Mouse (Mus musculus): ENCODE measurements around the gene Tcap. TPM values are rescaled to one million over a fixed set of nuclear protein-coding genes. Genes with fewer than 3 reads are reported as not detected.
"Not testable (repeated sequence)": the region's sequence is repeated elsewhere in the genome, so short reads cannot be mapped to it uniquely, and the experiment has no call there.

The Tcap gene
- polyA plus RNA-seq, 1 experiment from 2014 or later = 0.25 TPM

- Histone ChIP-seq H3K4me1 (replicated peaks) (0 out of 2 replicates have a peak, but pooled peaks cover 7% of the 10 kb centered on the region), H3K27me3 (replicated peaks) (no peaks in the 10 kb centered on the region), H3K36me3 (peaks cover 7% of the 10 kb centered on the region; the same call in 1 of the 2 replicates), H3K4me2 (replicated peaks) (no peak overlapping the region), H3K9me3 (no peaks in the 10 kb centered on the region), H3K4me3 (replicated peaks) (no peak overlapping the region), H3K27ac (no peak overlapping the region), H3K9ac (no peak overlapping the region)
- WGBS = 6% methylated on average over 2 of the region's 2 CpGs
- ATAC-seq = peak; percentile 50
These were observed 11.2 kb upstream of the Tcap start for GRCm38 (mm10) chr11:98372406-98372805.

DNA sequence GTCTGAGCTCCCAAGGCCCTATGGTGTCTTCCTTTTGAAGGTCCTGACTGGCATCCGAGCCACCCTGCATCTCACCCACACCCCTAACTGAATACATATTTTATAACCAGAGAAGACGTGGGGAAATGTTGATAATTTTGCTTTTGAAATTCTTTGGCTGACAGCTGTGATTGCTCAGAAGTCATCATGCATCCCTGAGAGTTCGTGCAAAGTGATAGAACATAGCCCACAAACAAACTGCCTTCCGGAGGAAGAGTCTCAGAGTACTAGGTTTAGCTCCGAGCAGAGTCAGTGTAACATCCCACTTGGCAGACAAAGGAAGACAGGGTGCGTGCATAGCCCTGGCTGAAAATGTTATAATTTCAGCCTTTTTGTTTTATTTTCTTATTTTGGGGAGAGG is 10.4 kb upstream of the Tcap start:
- no peak overlapping the region for H3K27ac ChIP-seq
- no peak overlapping the region for H3K4me3 ChIP-seq (replicated peaks)
- 84% methylated on average over 6 of the region's 6 CpGs for WGBS
- no peaks in the 10 kb centered on the region for H3K9me3 ChIP-seq
- H3K27me3 ChIP-seq (replicated peaks) = no peaks in the 10 kb centered on the region
- no peak overlapping the region for H3K4me2 ChIP-seq (replicated peaks)
- H3K9ac ChIP-seq = no peak overlapping the region
- H3K4me1 ChIP-seq (replicated peaks) = 0 out of 2 replicates have a peak, but pooled peaks cover 7% of the 10 kb centered on the region
- ATAC-seq = no peak
- peaks cover 11% of the 10 kb centered on the region; the same call in 1 of the 2 replicates for H3K36me3 ChIP-seq

- no peak overlapping the region for H3K4me2 ChIP-seq (replicated peaks)
- no peak overlapping the region for H3K9ac ChIP-seq
- peaks cover 20% of the 10 kb centered on the region; the same call in 1 of the 2 replicates for H3K36me3 ChIP-seq
- H3K4me3 ChIP-seq (replicated peaks) = no peak overlapping the region
- H3K9me3 ChIP-seq = no peaks in the 10 kb centered on the region
- WGBS = 88% methylated on average over 8 of the region's 8 CpGs
- ATAC-seq = no peak
- H3K27ac ChIP-seq = no peak overlapping the region
- no peaks in the 10 kb centered on the region for H3K27me3 ChIP-seq (replicated peaks)
- H3K4me1 ChIP-seq (replicated peaks) = 0 out of 2 replicates have a peak, but pooled peaks cover 7% of the 10 kb centered on the region
These were observed 9.3 kb upstream of the Tcap start for GRCm38 (mm10) chr11:98374266-98374665.

DNA sequence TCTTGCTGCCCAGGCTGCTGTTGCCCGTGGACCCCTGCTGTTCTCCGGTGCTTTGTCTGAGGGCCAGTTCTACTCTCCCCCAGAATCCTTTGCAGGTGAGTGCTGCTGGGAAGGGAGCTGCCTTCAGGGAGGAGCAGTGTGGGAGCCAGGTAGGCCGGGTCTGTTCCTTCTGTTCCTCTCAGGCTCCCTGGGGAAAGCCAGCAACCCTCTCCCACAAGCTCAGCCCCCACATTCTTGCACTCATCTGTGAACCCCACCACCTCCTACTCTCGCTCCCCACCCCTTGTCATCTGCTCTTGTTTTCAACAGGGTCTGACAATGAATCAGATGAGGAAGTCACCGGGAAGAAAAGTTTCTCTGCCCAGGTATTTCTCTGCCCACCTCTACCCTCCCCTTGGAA is 6.9 kb upstream of the Tcap start:
- Histone ChIP-seq H3K27ac (no peak overlapping the region), H3K4me3 (replicated peaks) (no peak overlapping the region), H3K4me1 (replicated peaks) (no peaks in the 10 kb centered on the region), H3K4me2 (replicated peaks) (no peak overlapping the region), H3K9ac (no peak overlapping the region), H3K9me3 (no peaks in the 10 kb centered on the region), H3K36me3 (peaks cover 21% of the 10 kb centered on the region; the same call in 1 of the 2 replicates), H3K27me3 (replicated peaks) (no peaks in the 10 kb centered on the region)
- WGBS = 74% methylated on average over 5 of the region's 5 CpGs
- ATAC-seq = no peak

GRCm38 (mm10) chr11:98377787-98378186 is 5.8 kb upstream of the Tcap start:
- H3K4me3 ChIP-seq (replicated peaks) = no peak overlapping the region
- H3K4me1 ChIP-seq (replicated peaks) = no peaks in the 10 kb centered on the region
- H3K27me3 ChIP-seq (replicated peaks) = no peaks in the 10 kb centered on the region
- no peak overlapping the region for H3K4me2 ChIP-seq (replicated peaks)
- no peak overlapping the region for H3K9ac ChIP-seq
- no peaks in the 10 kb centered on the region for H3K9me3 ChIP-seq
- peaks cover 21% of the 10 kb centered on the region; the same call in 1 of the 2 replicates for H3K36me3 ChIP-seq
- no peak overlapping the region for H3K27ac ChIP-seq
- 86% methylated on average over 11 of the region's 11 CpGs for WGBS
- ATAC-seq = no peak

GRCm38 (mm10) chr11:98379379-98379778 is 4.2 kb upstream of the Tcap start:
- H3K27ac ChIP-seq = no peak overlapping the region
- no peaks in the 10 kb centered on the region for H3K9me3 ChIP-seq
- H3K4me2 ChIP-seq (replicated peaks) = no peak overlapping the region
- WGBS = 84% methylated on average over 7 of the region's 7 CpGs
- H3K4me3 ChIP-seq (replicated peaks) = no peak overlapping the region
- no peaks in the 10 kb centered on the region for H3K4me1 ChIP-seq (replicated peaks)
- no peak for ATAC-seq
- H3K27me3 ChIP-seq (replicated peaks) = 0 out of 2 replicates have a peak, but pooled peaks cover 3% of the 10 kb centered on the region
- H3K9ac ChIP-seq = no peak overlapping the region
- H3K36me3 ChIP-seq = peaks cover 18% of the 10 kb centered on the region; the same call in 1 of the 2 replicates

GRCm38 (mm10) chr11:98380106-98380505 is 3.5 kb upstream of the Tcap start:
- Histone ChIP-seq H3K4me1 (replicated peaks) (no peaks in the 10 kb centered on the region), H3K9me3 (no peaks in the 10 kb centered on the region), H3K27ac (no peak overlapping the region), H3K4me2 (replicated peaks) (no peak overlapping the region), H3K27me3 (replicated peaks) (0 out of 2 replicates have a peak, but pooled peaks cover 3% of the 10 kb centered on the region), H3K9ac (no peak overlapping the region), H3K4me3 (replicated peaks) (no peak overlapping the region), H3K36me3 (peaks cover 16% of the 10 kb centered on the region; the same call in 1 of the 2 replicates)
- ATAC-seq = no peak
- 75% methylated on average over 6 of the region's 6 CpGs for WGBS

DNA sequence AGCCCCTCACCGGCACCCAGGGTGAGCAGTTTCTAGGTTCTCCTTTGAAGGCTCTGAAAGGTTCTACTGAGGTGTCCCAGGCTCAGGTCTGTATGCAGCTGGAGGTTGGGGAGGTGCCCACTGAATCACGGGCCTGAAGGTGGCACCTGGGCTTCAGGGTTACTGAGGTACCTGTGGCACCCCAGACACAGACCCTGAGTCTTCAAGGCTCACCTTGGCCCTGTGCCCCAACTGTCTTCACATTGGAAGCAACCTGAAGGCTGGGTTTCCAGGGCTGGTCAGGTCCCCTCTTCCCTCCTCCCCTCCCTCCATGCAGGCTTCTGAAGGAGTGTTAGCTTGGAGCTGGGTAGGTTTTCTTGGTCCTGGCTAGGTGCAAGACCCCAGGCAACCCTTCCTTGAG is 2.0 kb upstream of the Tcap start:
- H3K27ac ChIP-seq = no peak overlapping the region
- H3K9ac ChIP-seq = no peak overlapping the region
- ATAC-seq = no peak
- peaks cover 13% of the 10 kb centered on the region for H3K27me3 ChIP-seq (replicated peaks)
- no peak overlapping the region for H3K4me3 ChIP-seq (replicated peaks)
- no peaks in the 10 kb centered on the region for H3K9me3 ChIP-seq
- H3K4me1 ChIP-seq (replicated peaks) = no peaks in the 10 kb centered on the region; the same call in 1 of the 2 replicates
- peaks cover 14% of the 10 kb centered on the region; the same call in 1 of the 2 replicates for H3K36me3 ChIP-seq
- 90% methylated on average over 2 of the region's 2 CpGs for WGBS
- H3K4me2 ChIP-seq (replicated peaks) = no peak overlapping the region

- H3K36me3 ChIP-seq = peaks cover 14% of the 10 kb centered on the region; the same call in 1 of the 2 replicates
- WGBS = 41% methylated on average over 2 of the region's 2 CpGs
- H3K9me3 ChIP-seq; H3K9ac ChIP-seq; H3K27ac ChIP-seq; ATAC-seq; H3K4me2 ChIP-seq (replicated peaks); H3K4me3 ChIP-seq (replicated peaks); H3K4me1 ChIP-seq (replicated peaks): not testable (repeated sequence)
- peaks cover 20% of the 10 kb centered on the region for H3K27me3 ChIP-seq (replicated peaks)
These were observed 1.2 kb upstream of the Tcap start for GRCm38 (mm10) chr11:98382405-98382804.

DNA sequence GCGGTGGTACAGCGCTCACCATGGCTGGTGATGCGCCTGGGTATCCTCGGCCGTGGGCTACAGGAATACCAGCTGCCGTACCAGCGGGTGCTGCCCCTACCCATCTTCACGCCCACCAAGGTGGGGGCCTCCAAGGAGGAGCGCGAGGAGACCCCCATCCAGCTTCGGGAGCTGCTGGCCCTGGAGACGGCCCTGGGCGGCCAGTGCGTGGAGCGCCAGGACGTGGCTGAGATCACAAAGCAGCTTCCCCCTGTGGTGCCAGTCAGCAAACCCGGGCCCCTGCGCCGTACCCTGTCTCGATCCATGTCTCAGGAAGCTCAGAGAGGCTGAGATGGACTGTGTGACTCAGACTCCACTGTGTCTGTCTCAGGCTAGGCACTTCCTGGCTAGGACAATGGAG is 605 bp downstream of the Tcap start:
- Histone ChIP-seq H3K27ac (no peak overlapping the region), H3K36me3 (0 out of 2 replicates have a peak, but pooled peaks cover 1% of the 10 kb centered on the region), H3K4me1 (replicated peaks) (no peaks in the 10 kb centered on the region; the same call in 1 of the 2 replicates), H3K9me3 (no peaks in the 10 kb centered on the region), H3K4me3 (replicated peaks) (no peak overlapping the region), H3K4me2 (replicated peaks) (no peak overlapping the region), H3K27me3 (replicated peaks) (peaks cover 30% of the 10 kb centered on the region), H3K9ac (no peak overlapping the region)
- ATAC-seq = no peak
- WGBS = 85% methylated on average over 20 of the region's 20 CpGs

DNA sequence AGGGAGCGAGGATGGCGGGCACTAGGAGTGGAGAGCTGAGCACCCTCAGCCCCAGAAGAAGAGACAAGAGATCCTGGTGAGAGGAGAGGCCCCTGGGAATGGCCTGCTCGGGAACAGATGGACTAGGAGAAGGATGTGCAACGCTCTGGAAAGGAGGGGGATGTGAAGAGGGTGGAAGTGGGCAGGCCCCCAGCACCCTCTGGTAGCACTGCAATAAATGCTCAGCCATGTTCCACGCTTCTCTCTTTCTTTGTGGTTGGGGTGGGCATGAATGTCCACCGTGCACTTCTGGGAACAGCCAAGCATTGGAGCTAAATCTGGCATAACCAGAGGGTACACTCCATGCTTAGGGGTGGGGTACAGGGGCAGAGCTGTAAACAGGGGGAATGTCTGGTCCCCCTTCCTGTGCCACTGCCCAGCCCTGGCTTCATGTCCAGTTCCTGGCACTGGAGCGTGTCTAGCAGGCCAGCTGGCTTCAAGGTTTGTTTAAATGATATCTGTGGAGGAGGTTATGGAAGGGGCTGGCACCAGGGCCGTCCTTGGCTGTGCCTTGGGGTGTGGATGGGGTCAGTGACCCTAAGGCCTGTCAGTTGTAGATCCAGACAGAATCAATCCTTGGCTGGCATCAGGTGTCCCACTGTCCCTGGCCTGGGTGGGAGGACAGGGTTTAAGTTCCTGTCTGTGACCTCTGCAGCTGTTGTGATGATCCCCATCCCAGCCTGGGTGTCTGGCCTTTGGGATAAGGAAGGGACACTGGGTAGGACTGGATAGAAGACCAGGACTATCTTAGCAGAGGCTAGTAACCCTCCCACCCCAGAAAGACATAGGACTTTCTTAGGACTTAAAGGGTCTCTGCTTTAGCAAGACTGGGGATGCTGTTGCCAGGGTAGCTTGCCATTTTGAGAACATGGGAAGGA is 1.4 kb downstream of the Tcap start:
- no peak overlapping the region for H3K4me2 ChIP-seq (replicated peaks)
- H3K27me3 ChIP-seq (replicated peaks) = peaks cover 30% of the 10 kb centered on the region

More for the DNA sequence above, 1.4 kb downstream of the Tcap start:
- Histone ChIP-seq H3K27ac (no peak overlapping the region), H3K9ac (no peak overlapping the region), H3K4me1 (replicated peaks) (no peaks in the 10 kb centered on the region; the same call in 1 of the 2 replicates), H3K4me3 (replicated peaks) (no peak overlapping the region), H3K9me3 (no peaks in the 10 kb centered on the region), H3K36me3 (no peaks in the 10 kb centered on the region)
- ATAC-seq = no peak
- WGBS = 69% methylated on average over 8 of the region's 8 CpGs
